Mouse (Mus musculus): ENCODE results near the gene Akap17b. TPM values are rescaled to one million over a fixed set of nuclear protein-coding genes. Genes with fewer than 3 reads are reported as not detected.
"Not testable (repeated sequence)": the region's sequence is repeated elsewhere in the genome, so short reads cannot be mapped to it uniquely, and the experiment has no call there.

The Akap17b gene
- total RNA-seq (2015) (1.9 and 2.3 TPM in 2 replicates), total RNA-seq (2017) (5.7 TPM in 2 replicates)

GRCm38 (mm10) chrX:36644657-36645551 lies at the start of gene Akap17b:
TSS of gene Akap17b (minus strand) at chrX:36645395.
- peak; percentile 98 for ATAC-seq (replicated peaks; ENCODE audit: poor library complexity)

GRCm38 (mm10) chrX:36691365-36691764 lies 46.2 kb upstream of the Akap17b start:
- ATAC-seq (replicated peaks; ENCODE audit: poor library complexity): peak; percentile 50; the same call in 1 of the 2 replicates

GRCm38 (mm10) chrX:36689655-36690054 lies 44.5 kb upstream of the Akap17b start:
- peak; percentile 96 for ATAC-seq (replicated peaks; ENCODE audit: poor library complexity)

GRCm38 (mm10) chrX:36676836-36677235 lies 31.6 kb upstream of the Akap17b start:
- ATAC-seq (replicated peaks; ENCODE audit: poor library complexity): no peak

GRCm38 (mm10) chrX:36672708-36673107 lies 27.5 kb upstream of the Akap17b start:
- ATAC-seq (replicated peaks; ENCODE audit: poor library complexity): peak; percentile 26

GRCm38 (mm10) chrX:36640046-36640445 lies 5.1 kb downstream of the Akap17b start:
- no peak for ATAC-seq (replicated peaks; ENCODE audit: poor library complexity)

- no peak for ATAC-seq (replicated peaks; ENCODE audit: poor library complexity)
Measured at GRCm38 (mm10) chrX:36630771-36631170, 14.4 kb downstream of the Akap17b start.

GRCm38 (mm10) chrX:36628102-36628501 lies 17.1 kb downstream of the Akap17b start:
- ATAC-seq (replicated peaks; ENCODE audit: poor library complexity): no peak

GRCm38 (mm10) chrX:36609117-36609516 lies 36.1 kb downstream of the Akap17b start:
- no peak for ATAC-seq (replicated peaks; ENCODE audit: poor library complexity)

GRCm38 (mm10) chrX:36604040-36604439 lies 41.2 kb downstream of the Akap17b start:
- ATAC-seq (replicated peaks; ENCODE audit: poor library complexity): peak; percentile 59

GRCm38 (mm10) chrX:36602926-36603325 lies 42.3 kb downstream of the Akap17b start:
- ATAC-seq (replicated peaks; ENCODE audit: poor library complexity): no peak

GRCm38 (mm10) chrX:36600066-36600465 lies 45.1 kb downstream of the Akap17b start:
- ATAC-seq (replicated peaks; ENCODE audit: poor library complexity): peak; percentile 22; the same call in 1 of the 2 replicates

- no peak for ATAC-seq (replicated peaks; ENCODE audit: poor library complexity)
Measured at GRCm38 (mm10) chrX:36599656-36600055, 45.5 kb downstream of the Akap17b start.

- peak; percentile 24 for ATAC-seq (replicated peaks; ENCODE audit: poor library complexity)
Measured at GRCm38 (mm10) chrX:36598861-36599344, 46.3 kb downstream of the Akap17b start.

GRCm38 (mm10) chrX:36598390-36598810 lies 46.8 kb downstream of the Akap17b start:
- ATAC-seq (replicated peaks; ENCODE audit: poor library complexity): peak; percentile 45

GRCm38 (mm10) chrX:36597707-36598389 lies 47.3 kb downstream of the Akap17b start, which contains the start of gene Pgrmc1:
TSS of gene Pgrmc1 (plus strand) at chrX:36598206.
- peak; percentile 88 for ATAC-seq (replicated peaks; ENCODE audit: poor library complexity)

GRCm38 (mm10) chrX:36596483-36597120 lies 48.6 kb downstream of the Akap17b start:
- ATAC-seq (replicated peaks; ENCODE audit: poor library complexity): not testable (repeated sequence)

- no peak for ATAC-seq (replicated peaks; ENCODE audit: poor library complexity)
Measured at GRCm38 (mm10) chrX:36595247-36595646, 49.9 kb downstream of the Akap17b start.

GRCm38 (mm10) chrX:36591539-36591938 lies 53.7 kb downstream of the Akap17b start:
- no peak for ATAC-seq (replicated peaks; ENCODE audit: poor library complexity)

GRCm38 (mm10) chrX:36591120-36591519 lies 54.1 kb downstream of the Akap17b start:
- ATAC-seq (replicated peaks; ENCODE audit: poor library complexity): no peak

- ATAC-seq (replicated peaks; ENCODE audit: poor library complexity): no peak
Measured at GRCm38 (mm10) chrX:36590266-36590665, 54.9 kb downstream of the Akap17b start.
